In genomic region chr14:49172582-49172988, GRCm38 (mm10) we compare ENCODE assay signal across 8 mouse cellular contexts. TPM values are rescaled to one million over a fixed set of nuclear protein-coding genes. Genes with fewer than 3 reads are reported as not detected.
DNase-seq lines count a peak whose midpoint lies in the region; ATAC-seq and TF ChIP-seq lines count a peak whose summit lies in the region.

No protein-coding gene starts in this region.

- H3K4me1 ChIP-seq in limb, embryonic 14.5 days (ENCODE audit: control insufficient read depth, insufficient read depth, low read length) = peaks cover 23% of the 10 kb centered on the region
- H3K4me1 ChIP-seq in midbrain, embryonic 13.5 days (replicated peaks) = peaks cover 37% of the 10 kb centered on the region
- H3K4me1 ChIP-seq in spleen, adult 2 months (ENCODE audit: control insufficient read depth, insufficient read depth, insufficient read length) = peaks cover 8% of the 10 kb centered on the region; the same call in 1 of the 2 replicates

- TF ChIP-seq CTCF in spleen, adult 2 months (IDR thresholded peaks at IDR 0.05; ENCODE audit: extremely low read depth, insufficient read depth, insufficient read length, insufficient replicate concordance) = no peak

- TF ChIP-seq POLR2A in limb, embryonic 14.5 days (IDR thresholded peaks at IDR 0.05; ENCODE audit: borderline replicate concordance, extremely low read depth, insufficient read depth, insufficient read length) = no peak
- no peak for TF ChIP-seq POLR2A in spleen, adult 2 months (IDR thresholded peaks at IDR 0.05; ENCODE audit: low read depth, low read length)

- peaks cover 3% of the 10 kb centered on the region; the same call in 1 of the 2 replicates for H3K36me3 ChIP-seq in limb, embryonic 14.5 days (ENCODE audit: control insufficient read depth, insufficient read depth, low read length)
- H3K36me3 ChIP-seq in midbrain, embryonic 13.5 days = no peaks in the 10 kb centered on the region; the same call in 1 of the 2 replicates
- no peaks in the 10 kb centered on the region; the same call in 1 of the 2 replicates for H3K36me3 ChIP-seq in spleen, adult 2 months (ENCODE audit: control insufficient read depth, insufficient read depth, low read length)

- H3K27ac ChIP-seq in limb, embryonic 14.5 days (replicated peaks; ENCODE audit: low read depth, low read length) = peak overlapping the region; percentile 79
- H3K27ac ChIP-seq in midbrain, embryonic 13.5 days = peak overlapping the region; percentile 91
- peak overlapping the region; percentile 67 for H3K27ac ChIP-seq in spleen, adult 2 months (ENCODE audit: insufficient read depth, low read length)

- peak overlapping the region; percentile 94 for H3K4me2 ChIP-seq in limb, embryonic 14.5 days (replicated peaks; ENCODE audit: low read depth, low read length, severe bottlenecking)
- peak overlapping the region; percentile 95 for H3K4me2 ChIP-seq in midbrain, embryonic 13.5 days (replicated peaks)

- intact Hi-C loops in gastrocnemius, postnatal 14 days (cut with DNase I; ENCODE audit: low total_unique reads) = loop anchor here (10.0 kb wide), 1 partner anchor 552 kb away; no protein-coding TSS in a partner anchor

- DNase-seq in layer of hippocampus, adult 11-12 months (ENCODE audit: low spot score) = peak; percentile 37
- no peak for DNase-seq in layer of hippocampus, adult 9-10 months (ENCODE audit: low spot score)
- peak; percentile 57 for DNase-seq in embryo, embryonic 10.5 days (ENCODE audit: low spot score)
- peak; percentile 62 for DNase-seq in gastrocnemius, postnatal 14 days
- peak; percentile 70 for DNase-seq in kidney, adult 18-20 months
- peak; percentile 35 for DNase-seq in limb, embryonic 14.5 days (ENCODE audit: low spot score)
- no peak for DNase-seq in spleen, adult 2 months (ENCODE audit: low read depth in 1 of 2, low spot score in 2 of 2)

- no peaks in the 10 kb centered on the region for H3K27me3 ChIP-seq in limb, embryonic 14.5 days (ENCODE audit: control insufficient read depth, insufficient read depth, low read length)
- no peaks in the 10 kb centered on the region for H3K27me3 ChIP-seq in midbrain, embryonic 13.5 days
- H3K27me3 ChIP-seq in spleen, adult 2 months (ENCODE audit: control insufficient read depth, insufficient read depth, low read length) = no peaks in the 10 kb centered on the region

- peak; percentile 76 for ATAC-seq in limb, embryonic 14.5 days (ENCODE audit: low FRiP score, low read depth)
- peak; percentile 89 for ATAC-seq in midbrain, embryonic 13.5 days

- peak overlapping the region; percentile 87 for H3K4me3 ChIP-seq in limb, embryonic 14.5 days (replicated peaks; ENCODE audit: low read length)
- peak overlapping the region; percentile 98 for H3K4me3 ChIP-seq in midbrain, embryonic 13.5 days (replicated peaks)
- peak overlapping the region; percentile 94 for H3K4me3 ChIP-seq in spleen, adult 2 months (ENCODE audit: extremely low read depth, insufficient read depth, insufficient read length)

- under 1% methylated on average over 41 of the region's 46 CpGs for WGBS in limb, embryonic 14.5 days
- 0% methylated on average over 46 of the region's 46 CpGs for WGBS in midbrain, embryonic 13.5 days
- under 1% methylated on average over 46 of the region's 46 CpGs for WGBS in spleen, adult 2 months

- peak overlapping the region; percentile 95 for H3K9ac ChIP-seq in limb, embryonic 14.5 days (ENCODE audit: low read depth, low read length, severe bottlenecking)
- peak overlapping the region; percentile 97 for H3K9ac ChIP-seq in midbrain, embryonic 13.5 days (replicated peaks)

- no peaks in the 10 kb centered on the region for H3K9me3 ChIP-seq in limb, embryonic 14.5 days (ENCODE audit: control insufficient read depth, low read length)
- H3K9me3 ChIP-seq in midbrain, embryonic 13.5 days = no peaks in the 10 kb centered on the region

RNA-seq across cellular contexts. Expression of gene Naa30, which starts 0.6 kb away (rescaled TPM):
- total RNA-seq in gastrocnemius, postnatal 14 days (2021) = 10 to 100 TPM; 17.1 to 21.4 TPM
- 18.4 and 19.6 TPM in 2 replicates for polyA plus RNA-seq in limb, embryonic 14.5 days (2012; rRNA removed)
- polyA plus RNA-seq in limb, embryonic 14.5 days (2014; fragmentation: Nextera tagmentation; extraction: Ambion mirVana) = 15.9 and 16.0 TPM in 2 replicates
- polyA plus RNA-seq in midbrain, embryonic 13.5 days (2015; fragmentation: Nextera tagmentation; extraction: Ambion mirVana) = 13.9 and 14.6 TPM in 2 replicates
- 4.4 and 5.7 TPM in 2 replicates for polyA plus RNA-seq in spleen, adult 2 months (2012; rRNA removed)

Comparison
In these comparisons a context has a peak if more than half of its experiments do, and no peak if none do; other contexts are left out.
1. DNase-seq: peak in layer of hippocampus, adult 11-12 months (single experiment), embryo, embryonic 10.5 days (single experiment), gastrocnemius, postnatal 14 days (single experiment), kidney, adult 18-20 months (single experiment) and limb, embryonic 14.5 days (single experiment); none in layer of hippocampus, adult 9-10 months (single experiment) and spleen, adult 2 months (0 of 2).
2. Peak in every context shown above with its lines, with median percentiles within 50 percentile points of each other: H3K27ac ChIP-seq and H3K4me3 ChIP-seq.